10 mouse cellular contexts compared by ENCODE assay signal in the genomic region with DNA sequence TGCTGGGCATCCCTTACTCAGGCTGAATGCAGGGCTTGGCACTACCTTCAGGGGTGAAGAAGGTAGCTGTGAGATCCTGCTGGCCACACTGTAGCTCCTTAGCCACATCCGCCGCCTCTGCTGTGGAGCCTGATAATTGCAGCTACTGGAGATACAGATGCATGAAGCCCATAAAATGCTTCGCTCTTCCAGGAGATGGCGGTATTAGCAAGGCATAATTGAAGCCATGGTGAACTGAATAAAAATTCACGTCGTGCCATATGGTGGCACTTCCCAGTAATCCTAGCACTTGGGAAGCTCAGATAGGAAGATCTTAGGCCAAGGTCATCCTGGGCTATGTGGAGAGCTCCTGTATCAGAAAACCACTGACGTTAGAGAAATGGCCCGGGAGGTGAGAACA. TPM values are rescaled to one million over a fixed set of nuclear protein-coding genes. Genes with fewer than 3 reads are reported as not detected.
DNase-seq lines count a peak whose midpoint lies in the region; ATAC-seq and TF ChIP-seq lines count a peak whose summit lies in the region.
"Had no signal": no experiment of that assay in that cellular context is flagged by ENCODE, and none has a peak within 500 bp of the region (broad histone marks: within the 10 kb centered on the region; RNA-seq: fewer than 3 reads in every experiment).

No protein-coding gene starts in this region.

- no peaks in the 10 kb centered on the region for H3K4me1 ChIP-seq in kidney, postnatal 0 days (replicated peaks; ENCODE audit: insufficient read depth, low read length)
- no peaks in the 10 kb centered on the region for H3K4me1 ChIP-seq in kidney, adult 2 months (ENCODE audit: control insufficient read depth, insufficient read depth, low read length)
- no peaks in the 10 kb centered on the region for H3K4me1 ChIP-seq in embryonic facial prominence, embryonic 11.5 days (ENCODE audit: control insufficient read depth, insufficient read depth, low read length)
- H3K4me1 ChIP-seq: hindbrain, embryonic 15.5 days had no signal

- TF ChIP-seq CTCF in kidney, postnatal 0 days (IDR thresholded peaks at IDR 0.05; ENCODE audit: low read depth): peak; percentile 64
- TF ChIP-seq CTCF in kidney, adult 2 months (conservative IDR thresholded peaks at IDR 0.05; ENCODE audit: insufficient read depth, insufficient read length, low read depth, low read length): no peak

- H3K9ac ChIP-seq in kidney, postnatal 0 days (ENCODE audit: low read depth, low read length): no peak overlapping the region
- H3K9ac ChIP-seq in embryonic facial prominence, embryonic 11.5 days (replicated peaks; ENCODE audit: low read length): no peak overlapping the region
- H3K9ac ChIP-seq: hindbrain, embryonic 15.5 days had no signal

- peak; percentile 58 for DNase-seq in kidney, postnatal 0 days (ENCODE audit: low spot score)
- no peak for DNase-seq in kidney, adult 2 months
- DNase-seq in thymus, postnatal 0 days (ENCODE audit: low spot score): peak; percentile 29
- no peak for DNase-seq in thymus, postnatal 25 days
- peak; percentile 60 for DNase-seq in embryonic facial prominence, embryonic 11.5 days (ENCODE audit: low spot score)
- DNase-seq in ovary, postnatal 36 days (ENCODE audit: low spot score): no peak
- DNase-seq in layer of hippocampus, postnatal 14 days (ENCODE audit: low spot score in 2 of 2): no peak
- DNase-seq: gastrocnemius, postnatal 14 days had no signal

- no peak for TF ChIP-seq POLR2A in kidney, adult 2 months (IDR thresholded peaks at IDR 0.05; ENCODE audit: low read depth, low read length)

- no peaks in the 10 kb centered on the region for H3K27me3 ChIP-seq in kidney, postnatal 0 days (ENCODE audit: insufficient read depth, low read length)
- no peaks in the 10 kb centered on the region for H3K27me3 ChIP-seq in kidney, adult 2 months (replicated peaks; ENCODE audit: control insufficient read depth, insufficient read depth, low read length)
- H3K27me3 ChIP-seq in embryonic facial prominence, embryonic 11.5 days (ENCODE audit: control insufficient read depth, insufficient read depth, low read length): no peaks in the 10 kb centered on the region
- H3K27me3 ChIP-seq: hindbrain, embryonic 15.5 days; megakaryocyte, embryonic 14.5 days had no signal

- WGBS in kidney, postnatal 0 days: 64% methylated on average over 8 of the region's 8 CpGs
- WGBS in kidney, adult 2 months: 71% methylated on average over 8 of the region's 8 CpGs
- 50% methylated on average over 8 of the region's 8 CpGs for WGBS in embryonic facial prominence, embryonic 11.5 days

- H3K27ac ChIP-seq in kidney, postnatal 0 days: no peak overlapping the region
- no peak overlapping the region for H3K27ac ChIP-seq in kidney, adult 2 months (ENCODE audit: insufficient read depth, low read depth, low read length)
- H3K27ac ChIP-seq in embryonic facial prominence, embryonic 11.5 days (replicated peaks; ENCODE audit: low read depth, low read length): no peak overlapping the region
- H3K27ac ChIP-seq: hindbrain, embryonic 15.5 days had no signal

- H3K4me3 ChIP-seq in kidney, postnatal 0 days (replicated peaks; ENCODE audit: low read depth, low read length): no peak overlapping the region
- H3K4me3 ChIP-seq in kidney, adult 2 months (ENCODE audit: insufficient read depth, low read depth, low read length): no peak overlapping the region
- H3K4me3 ChIP-seq in embryonic facial prominence, embryonic 11.5 days (ENCODE audit: low read depth, low read length): no peak overlapping the region
- H3K4me3 ChIP-seq: hindbrain, embryonic 15.5 days; megakaryocyte, embryonic 14.5 days had no signal

- no peak for ATAC-seq in kidney, postnatal 0 days (replicated peaks; ENCODE audit: low FRiP score, low read depth)
- ATAC-seq in embryonic facial prominence, embryonic 11.5 days (replicated peaks; ENCODE audit: insufficient number of reproducible peaks, low FRiP score, low TSS enrichment, low read depth): no peak

- no peaks in the 10 kb centered on the region for H3K9me3 ChIP-seq in kidney, postnatal 0 days (replicated peaks; ENCODE audit: low read length)
- H3K9me3 ChIP-seq in embryonic facial prominence, embryonic 11.5 days (replicated peaks; ENCODE audit: control insufficient read depth, low read length): no peaks in the 10 kb centered on the region
- H3K9me3 ChIP-seq: hindbrain, embryonic 15.5 days; megakaryocyte, embryonic 14.5 days had no signal

- H3K36me3 ChIP-seq in kidney, postnatal 0 days (ENCODE audit: insufficient read depth, low read length): no peaks in the 10 kb centered on the region
- no peaks in the 10 kb centered on the region; the same call in none of the 2 replicates for H3K36me3 ChIP-seq in kidney, adult 2 months (ENCODE audit: control insufficient read depth, insufficient read depth, low read length)
- H3K36me3 ChIP-seq in embryonic facial prominence, embryonic 11.5 days (replicated peaks; ENCODE audit: control insufficient read depth, insufficient read depth, low read depth, low read length): no peaks in the 10 kb centered on the region; the same call in 1 of the 2 replicates

- no peak overlapping the region for H3K4me2 ChIP-seq in kidney, postnatal 0 days (ENCODE audit: low read length)
- no peak overlapping the region for H3K4me2 ChIP-seq in embryonic facial prominence, embryonic 11.5 days (ENCODE audit: low read depth, low read length)
- H3K4me2 ChIP-seq: hindbrain, embryonic 15.5 days had no signal

RNA-seq across cellular contexts. Expression of gene Slc25a20, which starts 8.0 kb away (rescaled TPM):
- polyA plus RNA-seq in kidney, postnatal 0 days (2015; fragmentation: Nextera tagmentation; extraction: Ambion mirVana): 73.6 and 88.3 TPM in 2 replicates
- 34.7 and 42.2 TPM in 2 replicates for polyA plus RNA-seq in kidney, adult 2 months (2012; rRNA removed)
- polyA plus RNA-seq in thymus, postnatal 0 days (2015; fragmentation: Nextera tagmentation; extraction: Ambion mirVana): 40.9 and 43.4 TPM in 2 replicates
- 30.8 and 34.5 TPM in 2 replicates for polyA plus RNA-seq in embryonic facial prominence, embryonic 11.5 days (2014; fragmentation: Nextera tagmentation; extraction: Ambion mirVana)
- 10 to 100 TPM; 19.6 to 26.3 TPM for total RNA-seq in layer of hippocampus, postnatal 14 days (2021)

RNA-seq across cellular contexts. Expression of gene Prkar2a, which starts 19.2 kb away (rescaled TPM):
- polyA plus RNA-seq in kidney, postnatal 0 days (2015; fragmentation: Nextera tagmentation; extraction: Ambion mirVana): 18.0 and 18.6 TPM in 2 replicates
- polyA plus RNA-seq in kidney, adult 2 months (2012; rRNA removed): 19.0 and 19.8 TPM in 2 replicates
- 5.8 and 7.7 TPM in 2 replicates for polyA plus RNA-seq in thymus, postnatal 0 days (2015; fragmentation: Nextera tagmentation; extraction: Ambion mirVana)
- polyA plus RNA-seq in embryonic facial prominence, embryonic 11.5 days (2014; fragmentation: Nextera tagmentation; extraction: Ambion mirVana): 36.2 and 37.9 TPM in 2 replicates
- 10 to 100 TPM; 43.5 to 49.4 TPM for total RNA-seq in layer of hippocampus, postnatal 14 days (2021)

RNA-seq across cellular contexts. Expression of gene Arih2, which starts 20.7 kb away (rescaled TPM):
- 36.6 and 37.9 TPM in 2 replicates for polyA plus RNA-seq in kidney, postnatal 0 days (2015; fragmentation: Nextera tagmentation; extraction: Ambion mirVana)
- 34.9 and 36.9 TPM in 2 replicates for polyA plus RNA-seq in kidney, adult 2 months (2012; rRNA removed)
- 44.7 and 49.1 TPM in 2 replicates for polyA plus RNA-seq in thymus, postnatal 0 days (2015; fragmentation: Nextera tagmentation; extraction: Ambion mirVana)
- 44.1 and 48.4 TPM in 2 replicates for polyA plus RNA-seq in embryonic facial prominence, embryonic 11.5 days (2014; fragmentation: Nextera tagmentation; extraction: Ambion mirVana)
- total RNA-seq in layer of hippocampus, postnatal 14 days (2021): 10 to 100 TPM; 50.2 to 50.6 TPM

Comparison
In these comparisons a context has a peak if more than half of its experiments do, and no peak if none do; other contexts are left out.
1. DNase-seq: peak in kidney, postnatal 0 days (single experiment), thymus, postnatal 0 days (single experiment) and embryonic facial prominence, embryonic 11.5 days (single experiment); none in kidney, adult 2 months (single experiment), thymus, postnatal 25 days (single experiment), ovary, postnatal 36 days (single experiment) and layer of hippocampus, postnatal 14 days (0 of 2).